Mouse (Mus musculus): ENCODE results near the gene Gm49373. TPM values are rescaled to one million over a fixed set of nuclear protein-coding genes. Genes with fewer than 3 reads are reported as not detected.

Gm49373 gene
- polyA plus RNA-seq, 1 experiment = 0.16 TPM

GRCm38 (mm10) chr9:21021363-21021762 is 51.5 kb downstream of the Gm49373 start:
- TF ChIP-seq POLR2A (IDR thresholded peaks at IDR 0.05; ENCODE audit: low read depth, low read length) (no peak), CTCF (IDR thresholded peaks at IDR 0.05; ENCODE audit: extremely low read depth, insufficient read length, insufficient replicate concordance, low read depth, low read length) (no peak)
- Histone ChIP-seq H3K4me3 (ENCODE audit: low read depth, low read length) (no peak overlapping the region), H3K36me3 (ENCODE audit: control insufficient read depth, insufficient read depth, low read length) (no peaks in the 10 kb centered on the region), H3K27me3 (ENCODE audit: control insufficient read depth, insufficient read depth, low read length) (no peaks in the 10 kb centered on the region), H3K27ac (ENCODE audit: insufficient read depth, low read depth, low read length) (no peak overlapping the region), H3K4me1 (ENCODE audit: control insufficient read depth, insufficient read depth, insufficient read length, low read length) (no peaks in the 10 kb centered on the region; the same call in 1 of the 2 replicates)
- WGBS = 87% methylated on average over 3 of the region's 3 CpGs

GRCm38 (mm10) chr9:21018600-21018999 is 54.3 kb downstream of the Gm49373 start:
- H3K4me3 ChIP-seq (ENCODE audit: low read depth, low read length) = no peak overlapping the region
- no peaks in the 10 kb centered on the region for H3K36me3 ChIP-seq (ENCODE audit: control insufficient read depth, insufficient read depth, low read length)
- H3K27me3 ChIP-seq (ENCODE audit: control insufficient read depth, insufficient read depth, low read length) = no peaks in the 10 kb centered on the region
- WGBS = 68% methylated on average over 2 of the region's 2 CpGs
- no peak overlapping the region for H3K27ac ChIP-seq (ENCODE audit: insufficient read depth, low read depth, low read length)
- TF ChIP-seq CTCF (IDR thresholded peaks at IDR 0.05; ENCODE audit: extremely low read depth, insufficient read length, insufficient replicate concordance, low read depth, low read length) (no peak), POLR2A (IDR thresholded peaks at IDR 0.05; ENCODE audit: low read depth, low read length) (no peak)
- peaks cover 7% of the 10 kb centered on the region for H3K4me1 ChIP-seq (ENCODE audit: control insufficient read depth, insufficient read depth, insufficient read length, low read length)

- WGBS = 39% methylated on average over 4 of the region's 4 CpGs
- H3K4me1 ChIP-seq (ENCODE audit: control insufficient read depth, insufficient read depth, insufficient read length, low read length) = peaks cover 7% of the 10 kb centered on the region
- no peaks in the 10 kb centered on the region for H3K27me3 ChIP-seq (ENCODE audit: control insufficient read depth, insufficient read depth, low read length)
- no peak overlapping the region for H3K27ac ChIP-seq (ENCODE audit: insufficient read depth, low read depth, low read length)
- peak overlapping the region; percentile 62 for H3K4me3 ChIP-seq (ENCODE audit: low read depth, low read length)
- no peak for TF ChIP-seq CTCF (IDR thresholded peaks at IDR 0.05; ENCODE audit: extremely low read depth, insufficient read length, insufficient replicate concordance, low read depth, low read length)
- no peak for TF ChIP-seq POLR2A (IDR thresholded peaks at IDR 0.05; ENCODE audit: low read depth, low read length)
- no peaks in the 10 kb centered on the region for H3K36me3 ChIP-seq (ENCODE audit: control insufficient read depth, insufficient read depth, low read length)
Measured at GRCm38 (mm10) chr9:21017177-21017575, 55.7 kb downstream of the Gm49373 start.

GRCm38 (mm10) chr9:21016331-21017176 is 56.3 kb downstream of the Gm49373 start:
- no peak for TF ChIP-seq CTCF (IDR thresholded peaks at IDR 0.05; ENCODE audit: extremely low read depth, insufficient read length, insufficient replicate concordance, low read depth, low read length)
- TF ChIP-seq POLR2A (IDR thresholded peaks at IDR 0.05; ENCODE audit: low read depth, low read length) = no peak
- peaks cover 7% of the 10 kb centered on the region for H3K4me1 ChIP-seq (ENCODE audit: control insufficient read depth, insufficient read depth, insufficient read length, low read length)
- H3K4me3 ChIP-seq (ENCODE audit: low read depth, low read length) = peak overlapping the region; percentile 62
- no peaks in the 10 kb centered on the region for H3K27me3 ChIP-seq (ENCODE audit: control insufficient read depth, insufficient read depth, low read length)
- H3K27ac ChIP-seq (ENCODE audit: insufficient read depth, low read depth, low read length) = no peak overlapping the region
- WGBS = 15% methylated on average over 17 of the region's 17 CpGs
- H3K36me3 ChIP-seq (ENCODE audit: control insufficient read depth, insufficient read depth, low read length) = no peaks in the 10 kb centered on the region

GRCm38 (mm10) chr9:21015571-21016130 is 57.2 kb downstream of the Gm49373 start, which contains the start of gene Icam1:
Gene Icam1 (plus strand): TSS chr9:21015985.
- no peaks in the 10 kb centered on the region for H3K36me3 ChIP-seq (ENCODE audit: control insufficient read depth, insufficient read depth, low read length)
- H3K4me1 ChIP-seq (ENCODE audit: control insufficient read depth, insufficient read depth, insufficient read length, low read length) = peaks cover 7% of the 10 kb centered on the region
- WGBS = 1% methylated on average over 30 of the region's 30 CpGs
- peak within 1 kb of the TSS; percentile 26 for H3K27ac ChIP-seq (ENCODE audit: insufficient read depth, low read depth, low read length)
- peak within 1 kb of the TSS; percentile 62 for H3K4me3 ChIP-seq (ENCODE audit: low read depth, low read length)
- H3K27me3 ChIP-seq (ENCODE audit: control insufficient read depth, insufficient read depth, low read length) = no peaks in the 10 kb centered on the region
- peak; percentile 86 for TF ChIP-seq POLR2A (IDR thresholded peaks at IDR 0.05; ENCODE audit: low read depth, low read length)
- no peak for TF ChIP-seq CTCF (IDR thresholded peaks at IDR 0.05; ENCODE audit: extremely low read depth, insufficient read length, insufficient replicate concordance, low read depth, low read length)

- WGBS = 8% methylated on average over 29 of the region's 29 CpGs
Measured at GRCm38 (mm10) chr9:21014691-21015570, 58.0 kb downstream of the Gm49373 start.

More at GRCm38 (mm10) chr9:21014691-21015570, 58.0 kb downstream of the Gm49373 start:
- TF ChIP-seq POLR2A (IDR thresholded peaks at IDR 0.05; ENCODE audit: low read depth, low read length) (no peak), CTCF (IDR thresholded peaks at IDR 0.05; ENCODE audit: extremely low read depth, insufficient read length, insufficient replicate concordance, low read depth, low read length) (no peak)
- Histone ChIP-seq H3K27ac (ENCODE audit: insufficient read depth, low read depth, low read length) (peak overlapping the region; percentile 26), H3K4me3 (ENCODE audit: low read depth, low read length) (peak overlapping the region; percentile 62), H3K4me1 (ENCODE audit: control insufficient read depth, insufficient read depth, insufficient read length, low read length) (peaks cover 7% of the 10 kb centered on the region), H3K36me3 (ENCODE audit: control insufficient read depth, insufficient read depth, low read length) (no peaks in the 10 kb centered on the region), H3K27me3 (ENCODE audit: control insufficient read depth, insufficient read depth, low read length) (no peaks in the 10 kb centered on the region)

Other genes with a start within 250 kb of the Gm49373 start
- 22.3 and 37.9 TPM in 2 replicates for gene A230050P20Rik, start 204.5 kb downstream of the Gm49373 start, polyA plus RNA-seq (2012; rRNA removed)
- 4.3 and 8.0 TPM in 2 replicates for gene Angptl6, start 193.4 kb downstream of the Gm49373 start, polyA plus RNA-seq (2012; rRNA removed)
- gene Ppan, start 184.9 kb downstream of the Gm49373 start, polyA plus RNA-seq (2012; rRNA removed) = 33.4 and 42.2 TPM in 2 replicates
- 57.9 and 94.5 TPM in 2 replicates for gene Eif3g, start 174.5 kb downstream of the Gm49373 start, polyA plus RNA-seq (2012; rRNA removed)
- gene Dnmt1, start 113.2 kb downstream of the Gm49373 start, polyA plus RNA-seq (2012; rRNA removed) = 10.4 and 21.7 TPM in 2 replicates
- 2.5 and 2.9 TPM in 2 replicates for gene S1pr2, start 96.3 kb downstream of the Gm49373 start, polyA plus RNA-seq (2012; rRNA removed)
- gene Mrpl4, start 70.4 kb downstream of the Gm49373 start, polyA plus RNA-seq (2012; rRNA removed) = 81.8 and 143 TPM in 2 replicates
- gene Icam1, start 57.1 kb downstream of the Gm49373 start, polyA plus RNA-seq (2012; rRNA removed) = 6.8 and 9.4 TPM in 2 replicates
- gene Icam4, start 43.7 kb downstream of the Gm49373 start, polyA plus RNA-seq (2012; rRNA removed) = 0.32 and 0.37 TPM in 2 replicates
- 0.11 TPM in 2 replicates for gene Icam5, start 41.0 kb downstream of the Gm49373 start, polyA plus RNA-seq (2012; rRNA removed)
- 0.80 TPM in 1 of 2 replicates, not detected in the other for gene Zglp1, start 6.0 kb downstream of the Gm49373 start, polyA plus RNA-seq (2012; rRNA removed)
- 37.0 and 60.8 TPM in 2 replicates for gene Fdx1l, start 518 bp upstream of the Gm49373 start, polyA plus RNA-seq (2012; rRNA removed)
- gene Gm38431, start 18.9 kb upstream of the Gm49373 start, polyA plus RNA-seq (2012; rRNA removed) = 6.2 and 21.8 TPM in 2 replicates
- gene Raver1, start 18.9 kb upstream of the Gm49373 start, polyA plus RNA-seq (2012; rRNA removed) = 34.2 and 90.8 TPM in 2 replicates
- gene Tyk2, start 58.1 kb upstream of the Gm49373 start, polyA plus RNA-seq (2012; rRNA removed) = 16.3 and 31.2 TPM in 2 replicates
- gene Cdc37, start 76.9 kb upstream of the Gm49373 start, polyA plus RNA-seq (2012; rRNA removed) = 14.4 and 24.9 TPM in 2 replicates
- gene Pde4a, start 92.6 kb upstream of the Gm49373 start, polyA plus RNA-seq (2012; rRNA removed) = 5.1 and 7.1 TPM in 2 replicates
- 56.6 and 103 TPM in 2 replicates for gene Keap1, start 166.3 kb upstream of the Gm49373 start, polyA plus RNA-seq (2012; rRNA removed)
- 0.08 and 0.18 TPM in 2 replicates for gene S1pr5, start 175.3 kb upstream of the Gm49373 start, polyA plus RNA-seq (2012; rRNA removed)
- 70.1 and 144 TPM in 2 replicates for gene Atg4d, start 192.2 kb upstream of the Gm49373 start, polyA plus RNA-seq (2012; rRNA removed)
- 9.1 and 9.6 TPM in 2 replicates for gene Kri1, start 214.9 kb upstream of the Gm49373 start, polyA plus RNA-seq (2012; rRNA removed)
- 11.0 and 27.1 TPM in 2 replicates for gene Cdkn2d, start 218.3 kb upstream of the Gm49373 start, polyA plus RNA-seq (2012; rRNA removed)
- 36.4 and 69.5 TPM in 2 replicates for gene Ap1m2, start 239.2 kb upstream of the Gm49373 start, polyA plus RNA-seq (2012; rRNA removed)
- 11.9 and 12.7 TPM in 2 replicates for gene Slc44a2, start 247.6 kb upstream of the Gm49373 start, polyA plus RNA-seq (2012; rRNA removed)